Mouse (Mus musculus) gastrocnemius, postnatal 36 days (tissue): ENCODE results near the gene Noxa1. TPM values are rescaled to one million over a fixed set of nuclear protein-coding genes. Genes with fewer than 3 reads are reported as not detected.

Source experiments
- DNase-seq, 2 experiments: peaks; one replicate each; pipeline ENCODE4 v3.0.0; 2022
- intact Hi-C: fragments of 180-260 bp; cut with DNase I; formaldehyde crosslinking; loops from one replicate; pipeline ENCODE4 v1.15.1; 2025
- long read RNA-seq, 2 experiments: library from polyadenylated mRNA; stranded (forward); transcript quantifications; one replicate each; pipeline ENCODE4 v2.0.0; 2021
- total RNA-seq, 2 experiments: library from RNA; stranded (reverse); gene quantifications; 2 replicates each; pipeline ENCODE4 v1.2.3; 2021

Gene Noxa1
- not detected for total RNA-seq
- long read RNA-seq, experiment 1, result 0 reads
- long read RNA-seq, experiment 2, result 0 reads

GRCm38 (mm10) chr2:25095109-25095850, at the start of gene Noxa1:
Gene Noxa1, minus strand, starts transcription at chr2:25095149.
- no peak for DNase-seq
- intact Hi-C loops, result no loop called here

DNA sequence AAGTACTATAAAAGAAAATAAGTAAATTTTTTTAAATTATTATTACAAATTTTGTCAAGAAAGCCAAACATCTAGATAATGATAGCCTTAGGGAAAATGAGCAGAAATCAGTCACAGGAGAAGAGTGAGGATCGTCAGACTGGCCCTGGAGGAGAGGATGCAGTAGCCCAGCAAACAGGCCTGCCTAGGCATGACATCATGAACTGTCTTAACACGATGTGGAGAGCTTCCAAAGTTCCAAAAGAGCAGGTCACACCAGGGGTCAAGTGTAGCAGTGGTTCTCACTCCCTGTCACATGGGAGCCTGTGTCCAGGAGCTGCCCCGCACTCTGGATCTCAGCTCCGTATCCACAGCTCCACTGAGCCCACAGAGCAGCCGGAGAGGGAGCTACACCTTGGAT, 47.0 kb upstream of the Noxa1 start:
- no peak for DNase-seq
- intact Hi-C loops, result no loop called here

- intact Hi-C loops, result no loop called here
- no peak for DNase-seq
These were observed 46.2 kb upstream of the Noxa1 start for GRCm38 (mm10) chr2:25141185-25141584.

GRCm38 (mm10) chr2:25137832-25138231, 42.9 kb upstream of the Noxa1 start:
- intact Hi-C loops, result no loop called here

GRCm38 (mm10) chr2:25131601-25132000, 36.7 kb upstream of the Noxa1 start:
- no peak for DNase-seq
- intact Hi-C loops, result no loop called here

More at GRCm38 (mm10) chr2:25137832-25138231, 42.9 kb upstream of the Noxa1 start:
- DNase-seq, result no peak

DNA sequence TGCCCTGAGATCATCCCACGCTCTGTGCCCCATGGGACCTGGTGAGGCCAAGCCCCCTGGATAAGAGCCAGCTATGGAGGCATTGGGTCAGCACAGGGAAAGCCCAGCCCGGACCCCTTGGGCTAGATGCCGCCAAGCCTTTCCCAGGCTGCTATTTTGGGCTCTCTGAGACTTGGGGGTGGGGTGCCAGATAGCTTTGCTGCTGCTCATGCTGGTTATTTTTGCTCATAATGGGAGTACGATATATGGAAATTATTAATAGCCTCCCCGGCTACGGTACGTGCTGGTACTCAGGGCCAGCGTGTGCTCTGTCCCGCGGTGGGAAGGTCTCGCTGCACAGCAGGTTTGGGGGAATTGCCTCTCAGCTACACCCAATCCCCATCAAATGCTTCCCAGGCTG, 33.1 kb upstream of the Noxa1 start:
- no peak for DNase-seq
- intact Hi-C loops, result loop anchor here (2.0 kb wide), 1 partner anchor 59 kb away; no protein-coding TSS in a partner anchor

GRCm38 (mm10) chr2:25127206-25127605, 32.3 kb upstream of the Noxa1 start:
- intact Hi-C loops, result loop anchor here (2.0 kb wide), 1 partner anchor 30 kb away; no protein-coding TSS in a partner anchor
- DNase-seq, result peak; percentile 51 to 54

GRCm38 (mm10) chr2:25126011-25127010, 31.4 kb upstream of the Noxa1 start:
- no peak for DNase-seq
- intact Hi-C loops, result loop anchor here (2.0 kb wide), 1 partner anchor 30 kb away; no protein-coding TSS in a partner anchor

GRCm38 (mm10) chr2:25125146-25125545, 30.2 kb upstream of the Noxa1 start:
- DNase-seq, result no peak

DNA sequence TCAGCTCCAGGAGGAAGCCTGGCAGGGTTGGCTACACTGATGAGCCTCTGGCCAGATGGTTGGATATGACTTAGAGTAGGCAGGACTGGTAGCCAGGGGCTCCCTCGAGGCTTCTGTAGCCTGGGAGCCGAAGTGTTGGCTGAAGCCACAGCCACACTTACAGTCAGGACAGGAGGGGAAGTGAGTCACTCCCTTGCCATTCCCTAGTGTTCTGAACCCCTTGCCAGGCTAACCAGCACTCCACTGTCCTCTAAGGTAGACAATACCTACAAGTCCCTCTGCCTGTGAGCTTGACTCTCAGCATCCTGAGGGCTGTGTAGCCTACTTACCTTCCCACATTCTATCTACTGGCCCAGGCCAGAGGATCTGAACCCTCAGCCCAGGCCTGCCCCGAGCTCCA, 29.5 kb upstream of the Noxa1 start:
- no peak for DNase-seq
- intact Hi-C loops, result no loop called here

More at GRCm38 (mm10) chr2:25125146-25125545, 30.2 kb upstream of the Noxa1 start:
- intact Hi-C loops, result no loop called here

GRCm38 (mm10) chr2:25123527-25123926, 28.6 kb upstream of the Noxa1 start:
- intact Hi-C loops, result no loop called here
- no peak for DNase-seq

- intact Hi-C loops, result no loop called here
- no peak for DNase-seq
These were observed 27.7 kb upstream of the Noxa1 start for GRCm38 (mm10) chr2:25122666-25123065.

GRCm38 (mm10) chr2:25120963-25121362, 26.0 kb upstream of the Noxa1 start:
- intact Hi-C loops, result no loop called here
- DNase-seq, result no peak

DNA sequence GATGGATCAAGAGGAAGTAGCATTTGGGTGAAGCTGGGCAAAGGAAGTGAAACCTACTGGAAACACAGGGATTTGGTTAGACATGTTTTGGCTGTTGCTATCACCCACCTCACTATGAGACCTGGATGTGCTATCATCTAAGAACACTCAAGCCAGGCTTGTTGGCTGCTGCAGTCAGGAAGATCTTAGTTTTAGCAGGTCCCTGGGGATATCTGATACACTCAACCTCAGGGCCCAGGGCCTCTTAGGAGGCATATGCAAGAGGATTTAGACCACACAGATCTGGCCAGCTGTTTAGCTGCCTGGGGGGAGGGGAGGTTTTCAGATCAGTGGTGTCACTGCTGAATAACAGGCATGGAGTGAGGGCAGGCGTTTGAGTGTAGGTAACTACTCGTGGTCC, 20.5 kb upstream of the Noxa1 start:
- intact Hi-C loops, result no loop called here
- DNase-seq, result no peak

GRCm38 (mm10) chr2:25114308-25114707, 19.4 kb upstream of the Noxa1 start:
- intact Hi-C loops, result no loop called here
- DNase-seq, result no peak

DNA sequence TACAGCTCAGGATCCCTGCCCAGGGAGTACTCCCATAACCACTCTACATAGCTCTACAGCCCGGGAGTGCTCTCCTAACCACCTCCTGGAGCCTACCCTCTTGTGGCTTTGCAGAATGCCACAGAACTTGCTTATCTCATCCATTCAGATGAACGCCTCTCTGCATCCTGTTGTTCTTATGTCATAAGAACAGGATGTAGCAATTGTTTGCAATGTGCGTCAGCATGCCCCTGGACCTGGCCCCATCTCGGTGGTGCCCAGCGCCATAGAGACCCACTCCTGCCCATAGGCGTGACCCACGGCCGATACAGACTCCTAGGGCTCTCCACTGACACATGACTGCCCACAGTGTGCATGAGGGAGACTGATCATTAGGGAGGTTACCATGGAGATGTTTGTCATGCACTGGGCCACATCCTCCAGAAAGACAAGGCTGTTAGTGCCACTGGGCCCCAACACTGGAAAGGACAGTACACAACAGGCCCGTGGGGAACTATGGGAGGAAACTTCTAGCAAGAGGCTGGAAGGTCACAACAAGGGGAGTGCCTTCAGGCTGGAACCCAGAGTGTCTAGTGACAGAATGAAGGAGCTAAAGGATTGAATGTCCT, 16.3 kb upstream of the Noxa1 start:
- DNase-seq, result no peak
- intact Hi-C loops, result no loop called here

GRCm38 (mm10) chr2:25110505-25111183, 15.7 kb upstream of the Noxa1 start:
- intact Hi-C loops, result no loop called here
- DNase-seq, result no peak

- no peak for DNase-seq
- intact Hi-C loops, result no loop called here
These were observed 14.5 kb upstream of the Noxa1 start for GRCm38 (mm10) chr2:25109487-25109886.

DNA sequence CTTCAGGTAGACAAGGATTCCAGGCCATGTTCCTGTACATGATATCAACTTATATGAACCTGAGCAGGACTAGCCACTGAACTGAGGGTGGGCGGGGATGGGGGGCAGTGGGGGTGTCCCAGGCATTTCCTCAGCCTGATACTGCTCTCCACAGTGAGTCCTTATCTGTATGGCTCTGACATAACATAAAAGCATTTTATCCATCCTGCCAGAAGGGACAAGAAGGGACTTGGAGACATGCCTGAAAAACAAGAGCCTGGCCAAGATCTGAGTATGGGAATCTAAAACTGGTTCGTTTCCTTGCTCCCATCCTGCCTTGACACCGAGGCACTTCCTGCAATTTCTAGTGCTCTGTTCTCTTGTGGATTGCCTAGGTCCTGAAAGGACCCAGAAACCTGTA, 11.1 kb upstream of the Noxa1 start:
- DNase-seq, result no peak
- intact Hi-C loops, result no loop called here

GRCm38 (mm10) chr2:25104122-25104521, 9.2 kb upstream of the Noxa1 start:
- intact Hi-C loops, result no loop called here
- no peak for DNase-seq
